Mouse (Mus musculus): ENCODE measurements around the gene Gm6020.

- TF ChIP-seq CTCF (IDR thresholded peaks at IDR 0.05; ENCODE audit: control insufficient read depth, insufficient read depth, insufficient read length) (no peak), MAX (IDR thresholded peaks at IDR 0.05) (no peak)
Observed at GRCm38 (mm10) chr19:61227941-61228701, 44.4 kb downstream of the Gm6020 start, which contains the start of gene Csf2ra.

Measured in C2C12 (cell line).